Mouse (Mus musculus) heart, postnatal 4 days (tissue): ENCODE data around the gene Mrpl19. TPM values are rescaled to one million over a fixed set of nuclear protein-coding genes. Genes with fewer than 3 reads are reported as not detected.

Source experiments
- DNase-seq: peaks from one replicate; pipeline ENCODE4 v3.0.0; 2021
- total RNA-seq, 2 experiments: library from RNA; stranded (reverse); gene quantifications; 2 replicates each; pipeline ENCODE4 v1.2.3; 2021

Gene Mrpl19
- 10 to 100 TPM; 42.7 to 45.2 TPM for total RNA-seq

GRCm38 (mm10) chr6:81965296-81966067 is at the start of gene Mrpl19:
Gene Mrpl19, minus strand, starts transcription at chr6:81965958.
- DNase-seq = peak; percentile 93

GRCm38 (mm10) chr6:82012392-82012791 is 46.6 kb upstream of the Mrpl19 start:
- DNase-seq = no peak

- DNase-seq = no peak
Measured at GRCm38 (mm10) chr6:81990049-81990810, 24.5 kb upstream of the Mrpl19 start.

- DNase-seq = no peak
Measured at GRCm38 (mm10) chr6:81988341-81988740, 22.6 kb upstream of the Mrpl19 start.

GRCm38 (mm10) chr6:81987580-81987979 is 21.8 kb upstream of the Mrpl19 start:
- DNase-seq = no peak

- DNase-seq = peak; percentile 89
Measured at GRCm38 (mm10) chr6:81987010-81987409, 21.3 kb upstream of the Mrpl19 start.

- DNase-seq = no peak
Measured at GRCm38 (mm10) chr6:81986599-81986998, 20.8 kb upstream of the Mrpl19 start.

- no peak for DNase-seq
Measured at GRCm38 (mm10) chr6:81986171-81986570, 20.4 kb upstream of the Mrpl19 start.

GRCm38 (mm10) chr6:81979286-81979685 is 13.5 kb upstream of the Mrpl19 start:
- DNase-seq = no peak

GRCm38 (mm10) chr6:81975971-81976621 is 10.3 kb upstream of the Mrpl19 start:
- peak; percentile 84 for DNase-seq

GRCm38 (mm10) chr6:81972595-81972994 is 6.8 kb upstream of the Mrpl19 start:
- DNase-seq = no peak

GRCm38 (mm10) chr6:81971196-81971595 is 5.4 kb upstream of the Mrpl19 start:
- no peak for DNase-seq

- DNase-seq = no peak
Measured at GRCm38 (mm10) chr6:81966068-81966544, 348 bp upstream of the Mrpl19 start.

GRCm38 (mm10) chr6:81960284-81960683 is 5.5 kb downstream of the Mrpl19 start:
- DNase-seq = no peak

- no peak for DNase-seq
Measured at GRCm38 (mm10) chr6:81959866-81960265, 5.9 kb downstream of the Mrpl19 start.

- no peak for DNase-seq
Measured at GRCm38 (mm10) chr6:81957992-81958391, 7.8 kb downstream of the Mrpl19 start.

- DNase-seq = no peak
Measured at GRCm38 (mm10) chr6:81956399-81956798, 9.4 kb downstream of the Mrpl19 start.

- DNase-seq = no peak
Measured at GRCm38 (mm10) chr6:81955133-81955532, 10.6 kb downstream of the Mrpl19 start.

- no peak for DNase-seq
Measured at GRCm38 (mm10) chr6:81946906-81947305, 18.9 kb downstream of the Mrpl19 start.

- no peak for DNase-seq
Measured at GRCm38 (mm10) chr6:81944432-81944831, 21.3 kb downstream of the Mrpl19 start.

GRCm38 (mm10) chr6:81943281-81943680 is 22.5 kb downstream of the Mrpl19 start:
- DNase-seq = no peak

- no peak for DNase-seq
Measured at GRCm38 (mm10) chr6:81941718-81942117, 24.0 kb downstream of the Mrpl19 start.

GRCm38 (mm10) chr6:81933281-81933680 is 32.5 kb downstream of the Mrpl19 start:
- no peak for DNase-seq
